Mouse (Mus musculus) spleen, adult 2 months (tissue): Measurements from ENCODE around the gene Slc4a7.

Experiments used
- CTCF ChIP-seq: fragments of 200-500 bp; IDR thresholded peaks from 2 replicates; pipeline ENCODE4 v1.5.1; 2011; ENCODE audit warnings: mild to moderate bottlenecking, inconsistent platforms; ENCODE audit not compliant: insufficient read depth, insufficient read length, insufficient replicate concordance; ENCODE audit errors: extremely low read depth
- POLR2A ChIP-seq: fragments of 200-500 bp; IDR thresholded peaks from 2 replicates; pipeline ENCODE4 v1.6.1; 2011; ENCODE audit warnings: low read depth, low read length, inconsistent platforms

DNA sequence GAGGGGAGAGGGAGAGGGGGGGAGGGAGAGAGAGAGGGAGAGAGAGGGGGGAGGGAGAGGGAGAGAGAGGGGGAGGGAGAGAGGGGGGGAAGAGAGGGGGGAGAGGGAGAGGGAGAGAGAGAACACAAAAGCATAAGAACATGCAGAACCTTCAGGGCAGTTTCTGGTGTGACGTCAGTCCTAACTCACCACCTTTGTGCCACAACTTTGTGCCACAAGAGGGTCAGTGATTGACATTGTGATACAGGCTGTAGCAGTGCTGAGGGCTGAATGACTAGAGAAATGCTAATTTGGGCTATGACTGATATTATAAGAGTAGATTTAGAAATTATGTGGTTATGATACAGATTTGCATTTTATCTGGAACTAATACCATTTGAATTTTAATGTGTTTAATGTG is 5.0 kb downstream of the Slc4a7 start:
- TF ChIP-seq CTCF = no peak
- TF ChIP-seq POLR2A = no peak
